Mouse (Mus musculus) urinary bladder, adult 2 months (tissue): ENCODE measurements around the gene AK157302. TPM values are rescaled to one million over a fixed set of nuclear protein-coding genes. Genes with fewer than 3 reads are reported as not detected.

Experiments used
- polyA plus RNA-seq: library from polyadenylated mRNA; depleted of rRNA; stranded (reverse); fragments of >200 nt; gene quantifications from 2 replicates; pipeline ENCODE4 v1.2.3, GENCODE M21; 2012; rRNA removed

AK157302 gene
- polyA plus RNA-seq, 1 experiment = 1.2 TPM

Other genes starting within 250 kb of the AK157302 start
- 0.10 TPM in 1 of 2 replicates, not detected in the other for gene Gpx5, start 202.5 kb upstream of the AK157302 start, polyA plus RNA-seq
- not detected in 2 replicates for gene Gpx6, start 183.1 kb upstream of the AK157302 start, polyA plus RNA-seq
- gene Olfr1367, start 148.3 kb upstream of the AK157302 start, polyA plus RNA-seq = not detected in 2 replicates
- 7.9 and 8.0 TPM in 2 replicates for gene Zscan12, start 132.4 kb upstream of the AK157302 start, polyA plus RNA-seq
- 56.6 and 76.3 TPM in 2 replicates for gene Zkscan3, start 92.5 kb upstream of the AK157302 start, polyA plus RNA-seq
- 2.2 and 2.5 TPM in 2 replicates for gene Pgbd1, start 54.2 kb upstream of the AK157302 start, polyA plus RNA-seq
- 69.8 and 74.6 TPM in 2 replicates for gene Zscan26, start 41.5 kb upstream of the AK157302 start, polyA plus RNA-seq
- gene Nkapl, start 26.7 kb upstream of the AK157302 start, polyA plus RNA-seq = 1.0 and 1.1 TPM in 2 replicates
- gene Zkscan4, start 16.3 kb upstream of the AK157302 start, polyA plus RNA-seq = 3.2 and 3.6 TPM in 2 replicates
- not detected in 2 replicates for gene Gm10065, start 15.8 kb upstream of the AK157302 start, polyA plus RNA-seq
- 21.2 and 21.6 TPM in 2 replicates for gene Gm11273, start 6.2 kb downstream of the AK157302 start, polyA plus RNA-seq
- gene Zkscan8, start 35.9 kb downstream of the AK157302 start, polyA plus RNA-seq = 8.4 and 8.6 TPM in 2 replicates
- gene Olfr1366, start 47.6 kb downstream of the AK157302 start, polyA plus RNA-seq = not detected in 2 replicates
- not detected in 2 replicates for gene Olfr1535, start 64.7 kb downstream of the AK157302 start, polyA plus RNA-seq
- not detected in 2 replicates for gene Olfr1364, start 86.5 kb downstream of the AK157302 start, polyA plus RNA-seq
- gene Olfr1362, start 118.8 kb downstream of the AK157302 start, polyA plus RNA-seq = not detected in 2 replicates
- gene Olfr11, start 147.3 kb downstream of the AK157302 start, polyA plus RNA-seq = not detected in 2 replicates
- gene Olfr1361, start 168.2 kb downstream of the AK157302 start, polyA plus RNA-seq = not detected in 2 replicates
- gene Olfr1360, start 182.2 kb downstream of the AK157302 start, polyA plus RNA-seq = not detected in 2 replicates
- not detected in 2 replicates for gene Olfr1359, start 202.9 kb downstream of the AK157302 start, polyA plus RNA-seq
- 0.91 TPM in 1 of 2 replicates, not detected in the other for gene Hist1h2bl, start 220.9 kb downstream of the AK157302 start, polyA plus RNA-seq
- gene Hist1h2ai, start 221.2 kb downstream of the AK157302 start, polyA plus RNA-seq = not detected in 2 replicates
- not detected in 2 replicates for gene Hist1h3h, start 222.4 kb downstream of the AK157302 start, polyA plus RNA-seq
- gene Hist1h2bm, start 226.8 kb downstream of the AK157302 start, polyA plus RNA-seq = 0.25 TPM in 1 of 2 replicates, not detected in the other
- 1.2 and 1.7 TPM in 2 replicates for gene Hist1h4j, start 239.8 kb downstream of the AK157302 start, polyA plus RNA-seq